Mouse (Mus musculus) thymus, adult 2 months (tissue): ENCODE data around the gene Tktl2.

Experiments
- CTCF ChIP-seq: fragments of 200-500 bp; IDR thresholded peaks from 2 replicates; pipeline ENCODE4 v1.5.1; 2012; ENCODE audit warnings: mild to moderate bottlenecking, control low read depth, low read length, moderate library complexity, borderline replicate concordance; ENCODE audit not compliant: control insufficient read depth, poor library complexity, insufficient read depth; ENCODE audit errors: extremely low read depth
- POLR2A ChIP-seq: fragments of 200-500 bp; IDR thresholded peaks from 2 replicates; pipeline ENCODE4 v1.6.1; 2012; ENCODE audit warnings: mild to moderate bottlenecking, low read length, control low read depth, moderate library complexity; ENCODE audit not compliant: control insufficient read depth, poor library complexity, insufficient read depth; ENCODE audit errors: extremely low read depth

GRCm38 (mm10) chr8:66469821-66470220 lies 41.7 kb upstream of the Tktl2 start:
- no peak for TF ChIP-seq POLR2A
- TF ChIP-seq CTCF = no peak
